In genomic region chr11:40050503-40050902, GRCm38 (mm10) we compare ENCODE assay signal across 22 mouse cellular contexts.
DNase-seq lines count a peak whose midpoint lies in the region; TF ChIP-seq lines count a peak whose summit lies in the region.
"Had no signal": no experiment of that assay in that cellular context is flagged by ENCODE, and none has a peak within 500 bp of the region (broad histone marks: within the 10 kb centered on the region; RNA-seq: fewer than 3 reads in every experiment).

No protein-coding gene starts in this region.

- intact Hi-C loops in left cerebral cortex, adult 2 months (cut with DNase I): no loop called here

- H3K4me3 ChIP-seq in left cerebral cortex, adult 2 months: no peak overlapping the region
- H3K4me3 ChIP-seq: embryonic facial prominence, embryonic 12.5 days; embryonic facial prominence, embryonic 15.5 days; heart, embryonic 12.5 days; heart, embryonic 15.5 days; hindbrain, embryonic 10.5 days; hindbrain, embryonic 13.5 days; intestine, embryonic 15.5 days had no signal

- H3K27ac ChIP-seq in left cerebral cortex, adult 2 months: no peak overlapping the region
- H3K27ac ChIP-seq: embryonic facial prominence, embryonic 12.5 days; embryonic facial prominence, embryonic 15.5 days; heart, embryonic 15.5 days; hindbrain, embryonic 10.5 days; hindbrain, embryonic 13.5 days; intestine, embryonic 15.5 days had no signal

- DNase-seq in cerebellum, postnatal 25 days: peak; percentile 25 to 51
- no peak for DNase-seq in cerebellum, adult 11 months
- peak; percentile 84 for DNase-seq in ES-CJ7 (ENCODE audit: low read depth, low spot score)
- peak; percentile 85 for DNase-seq in R1 (ENCODE audit: low read depth, low spot score)
- no peak for DNase-seq in left cerebral cortex, adult 2 months (ENCODE audit: extremely low spot score in 1 of 2, low spot score in 2 of 2)
- DNase-seq in frontal cortex, postnatal 10 days (ENCODE audit: low spot score in 2 of 2): no peak
- DNase-seq: adrenal gland, adult 8-10 months; adrenal gland, postnatal 25 days; forebrain, postnatal 0 days; gastrocnemius, postnatal 25 days; heart, adult 18-20 months; heart, postnatal 10 days; heart, postnatal 36 days; kidney, adult 11 months; kidney, adult 8-10 months had no signal

- TF ChIP-seq CTCF in left cerebral cortex, adult 2 months (IDR thresholded peaks at IDR 0.05): no peak

Comparison
In these comparisons a context has a peak if more than half of its experiments do, and no peak if none do; other contexts are left out.
1. DNase-seq: peak in cerebellum, postnatal 25 days (2 of 2), ES-CJ7 (single experiment) and R1 (single experiment); none in cerebellum, adult 11 months (single experiment), left cerebral cortex, adult 2 months (0 of 2) and frontal cortex, postnatal 10 days (0 of 2).